Mouse (Mus musculus) stomach, embryonic 14.5 days (tissue): ENCODE measurements at regions not wholly inside any gene's neighbourhood (a gene's known extent, or its start where the extent isn't known, plus 50 kb on each side); places are given as distances from the start of the nearest gene placed in this dataset.

ENCODE experiments used
- ATAC-seq: fragments of 200-750 bp; cut with Nextera tagmentation; 2 replicates; pipeline ENCODE4 v1.8.0; 2017; ENCODE audit warnings: low read depth, moderate TSS enrichment; ENCODE audit not compliant: insufficient number of reproducible peaks, insufficient read depth, low FRiP score
- H3K27ac ChIP-seq: fragments of 300-500 bp; sonication (generic); 2 replicates; pipeline ENCODE4 v1.5.1; 2014; ENCODE audit warnings: mild to moderate bottlenecking, low read length, moderate library complexity, mixed read lengths
- H3K27me3 ChIP-seq: fragments of 300-500 bp; sonication (generic); 2 replicates; pipeline ENCODE4 v1.6.1; 2014; ENCODE audit warnings: low read length, control low read depth, mixed read lengths; ENCODE audit not compliant: control insufficient read depth, insufficient read depth
- H3K36me3 ChIP-seq: fragments of 300-500 bp; sonication (generic); 2 replicates; pipeline ENCODE4 v1.6.1; 2014; ENCODE audit warnings: mild to moderate bottlenecking, control low read depth, low read length, moderate library complexity, mixed read lengths; ENCODE audit not compliant: control insufficient read depth, insufficient read depth
- H3K4me1 ChIP-seq: fragments of 300-500 bp; sonication (generic); 2 replicates; pipeline ENCODE4 v1.6.1; 2014; ENCODE audit warnings: low read length, control low read depth, mixed read lengths; ENCODE audit not compliant: control insufficient read depth, insufficient read depth
- H3K4me2 ChIP-seq: fragments of 300-500 bp; sonication (generic); replicated peaks from 2 replicates; pipeline ENCODE4 v1.6.1; 2014; ENCODE audit warnings: low read depth, low read length, control low read depth
- H3K4me3 ChIP-seq: fragments of 300-500 bp; sonication (generic); 2 replicates; pipeline ENCODE4 v1.5.1; 2014; ENCODE audit warnings: low read depth, low read length, control low read depth
- H3K9ac ChIP-seq: fragments of 300-500 bp; sonication (generic); replicated peaks from 2 replicates; pipeline ENCODE4 v1.6.1; 2014; ENCODE audit warnings: low read depth, mild to moderate bottlenecking, control low read depth, low read length, moderate library complexity, mixed read lengths
- H3K9me3 ChIP-seq: fragments of 300-500 bp; sonication (generic); 2 replicates; pipeline ENCODE4 v1.6.1; 2016; ENCODE audit warnings: low read depth, low read length, control low read depth; ENCODE audit not compliant: control insufficient read depth
- WGBS: fragments of 180-500 bp; shearing (Covaris S2); extraction: QIAGEN DNeasy Blood & Tissue Kit; methylation state at CpG from one replicate; pipeline ENCODE4 v1.1.7; 2014; 5-methylcytosine and 5-hydroxymethylcytosine counted together

DNA sequence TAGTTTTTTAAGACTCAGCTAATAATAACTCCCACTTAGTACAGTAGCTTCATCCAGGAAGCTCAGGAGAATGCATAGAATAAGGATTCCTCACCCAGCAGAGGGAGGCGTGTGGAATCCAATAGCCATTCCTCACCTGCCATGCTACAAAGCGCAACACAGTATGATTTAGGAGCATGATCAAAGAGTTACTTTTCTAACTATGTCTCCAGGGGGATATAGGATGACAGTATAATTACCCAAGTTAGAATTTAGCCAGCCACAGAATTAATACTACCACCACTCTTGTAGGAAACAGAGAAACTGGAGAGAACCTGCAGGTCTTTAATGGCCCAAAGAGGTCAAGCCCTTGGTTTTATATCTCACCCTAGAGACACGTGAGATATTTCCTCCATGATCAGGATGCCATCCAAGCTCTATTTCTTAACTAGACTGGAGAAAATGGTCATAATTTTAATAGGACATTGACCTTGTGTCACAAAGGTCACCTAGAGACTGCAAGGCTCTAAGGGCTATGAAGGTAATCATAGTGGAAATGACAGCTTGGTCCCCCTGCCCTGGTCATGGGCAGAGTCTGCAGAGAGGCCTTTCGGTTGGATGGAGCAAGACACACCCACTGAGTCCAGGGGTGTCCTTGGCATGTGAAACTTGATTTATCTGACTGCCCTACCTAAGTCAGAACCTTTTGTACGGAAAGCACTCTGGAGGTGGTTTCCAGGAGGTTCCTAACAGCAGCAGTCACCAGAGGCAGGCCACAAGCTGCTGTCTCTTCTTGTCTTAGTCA, 512.3 kb upstream of the Nox3 start:
- Histone ChIP-seq H3K36me3 (no peaks in the 10 kb centered on the region), H3K27me3 (no peaks in the 10 kb centered on the region), H3K4me1 (no peaks in the 10 kb centered on the region), H3K9ac (no peak overlapping the region), H3K27ac (no peak overlapping the region), H3K4me2 (no peak overlapping the region), H3K4me3 (no peak overlapping the region), H3K9me3 (no peaks in the 10 kb centered on the region)
- WGBS, result 80% methylated on average over 5 of the region's 5 CpGs
- ATAC-seq, result no peak

DNA sequence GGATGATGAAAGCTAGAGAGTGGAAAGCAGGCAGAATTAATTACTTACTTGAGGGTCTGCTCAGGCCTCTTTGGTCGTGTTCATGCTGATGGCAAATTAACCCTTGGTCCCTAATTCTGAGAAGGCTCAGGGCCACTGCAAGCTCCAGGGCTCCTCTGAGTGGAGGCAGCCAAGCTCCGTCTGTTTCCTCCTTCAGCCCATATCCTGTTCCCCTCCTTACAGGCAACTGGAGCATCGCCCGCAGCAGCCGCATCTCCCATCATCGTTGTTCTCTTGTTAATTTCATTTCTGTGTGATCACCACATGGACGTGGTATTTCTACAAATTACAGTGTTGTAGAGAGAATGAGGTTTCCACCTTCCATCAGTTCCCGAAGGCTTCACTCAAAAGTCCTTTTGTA, 513.6 kb upstream of the Nox3 start:
- H3K9me3 ChIP-seq, result no peaks in the 10 kb centered on the region
- WGBS, result 80% methylated on average over 8 of the region's 8 CpGs
- H3K27me3 ChIP-seq, result no peaks in the 10 kb centered on the region

DNA sequence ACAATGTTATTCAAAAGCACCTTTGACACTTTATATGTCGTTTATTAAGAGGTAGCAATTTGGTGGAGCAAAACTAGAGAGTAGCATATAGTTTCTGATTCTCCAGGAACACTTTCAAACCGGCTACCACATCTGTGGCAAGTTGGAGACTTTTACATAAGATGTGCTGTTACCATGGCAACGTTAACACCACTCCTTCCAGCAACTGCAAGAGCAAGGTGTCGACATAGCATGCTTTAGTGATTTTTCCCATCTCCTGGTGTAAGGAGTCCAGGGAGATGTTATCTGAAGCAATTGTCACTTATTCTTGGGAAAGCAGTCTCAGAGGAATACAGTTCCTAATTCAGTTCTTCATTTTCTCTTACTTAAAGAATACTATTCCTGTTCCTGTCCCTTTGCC, 516.5 kb upstream of the Nox3 start:
- WGBS, result 46% methylated on average over 4 of the region's 4 CpGs
- Histone ChIP-seq H3K9ac (no peak overlapping the region), H3K4me3 (no peak overlapping the region), H3K4me2 (no peak overlapping the region), H3K4me1 (no peaks in the 10 kb centered on the region), H3K27ac (no peak overlapping the region), H3K36me3 (no peaks in the 10 kb centered on the region), H3K27me3 (no peaks in the 10 kb centered on the region), H3K9me3 (no peaks in the 10 kb centered on the region)
- no peak for ATAC-seq

More for the DNA sequence above, 513.6 kb upstream of the Nox3 start:
- Histone ChIP-seq H3K4me2 (no peak overlapping the region), H3K4me3 (no peak overlapping the region), H3K4me1 (no peaks in the 10 kb centered on the region), H3K36me3 (no peaks in the 10 kb centered on the region), H3K9ac (no peak overlapping the region), H3K27ac (no peak overlapping the region)
- ATAC-seq, result no peak

DNA sequence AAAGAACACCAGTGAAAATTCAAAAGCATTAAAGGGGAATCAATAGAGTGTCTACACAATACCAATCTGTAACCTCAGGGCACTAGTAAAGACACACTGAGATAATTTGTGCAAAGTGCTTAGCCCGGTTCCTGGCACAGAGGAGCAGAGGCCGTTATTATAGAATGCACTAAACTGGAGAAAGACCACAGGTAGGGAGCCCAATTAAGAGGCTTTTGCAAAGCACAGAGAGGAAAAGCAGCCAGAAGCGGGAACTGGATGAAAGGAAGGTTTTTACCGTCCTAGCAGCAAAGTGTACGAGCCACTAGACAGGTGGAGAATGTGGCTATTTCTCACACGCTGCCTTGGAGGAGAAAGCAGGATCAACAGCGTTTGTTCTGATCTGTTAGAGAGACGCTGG, 518.9 kb upstream of the Nox3 start:
- ATAC-seq, result no peak
- Histone ChIP-seq H3K27ac (no peak overlapping the region), H3K4me1 (no peaks in the 10 kb centered on the region), H3K27me3 (no peaks in the 10 kb centered on the region), H3K4me2 (no peak overlapping the region), H3K9ac (no peak overlapping the region), H3K9me3 (no peaks in the 10 kb centered on the region), H3K4me3 (no peak overlapping the region), H3K36me3 (no peaks in the 10 kb centered on the region)
- 65% methylated on average over 8 of the region's 8 CpGs for WGBS

DNA sequence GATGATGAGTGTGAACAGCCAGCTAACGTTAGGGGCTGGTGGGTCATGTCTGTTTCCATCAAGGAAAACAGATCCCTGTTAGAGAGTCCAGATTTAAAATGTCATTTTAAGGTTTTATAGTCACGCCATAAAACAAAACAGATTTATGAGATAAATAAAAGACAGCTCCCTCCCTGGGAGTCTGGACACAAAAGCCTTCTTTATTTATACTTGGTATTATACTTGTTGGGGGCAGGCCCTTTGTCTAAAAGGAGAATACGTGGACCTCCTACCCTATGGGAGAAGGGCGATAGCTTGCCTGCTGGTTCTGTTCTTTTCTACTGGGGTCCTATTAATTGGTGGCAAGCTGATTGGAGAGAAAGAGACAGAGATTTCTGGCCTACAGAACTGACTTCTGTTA, 520.1 kb upstream of the Nox3 start:
- no peak for ATAC-seq
- no peak overlapping the region for H3K27ac ChIP-seq
- H3K36me3 ChIP-seq, result no peaks in the 10 kb centered on the region
- H3K9ac ChIP-seq, result no peak overlapping the region
- H3K4me2 ChIP-seq, result no peak overlapping the region
- H3K4me3 ChIP-seq, result no peak overlapping the region
- WGBS, result 45% methylated on average over 4 of the region's 4 CpGs
- peaks cover 5% of the 10 kb centered on the region; the same call in 1 of the 2 replicates for H3K4me1 ChIP-seq
- no peaks in the 10 kb centered on the region for H3K9me3 ChIP-seq
- no peaks in the 10 kb centered on the region for H3K27me3 ChIP-seq

DNA sequence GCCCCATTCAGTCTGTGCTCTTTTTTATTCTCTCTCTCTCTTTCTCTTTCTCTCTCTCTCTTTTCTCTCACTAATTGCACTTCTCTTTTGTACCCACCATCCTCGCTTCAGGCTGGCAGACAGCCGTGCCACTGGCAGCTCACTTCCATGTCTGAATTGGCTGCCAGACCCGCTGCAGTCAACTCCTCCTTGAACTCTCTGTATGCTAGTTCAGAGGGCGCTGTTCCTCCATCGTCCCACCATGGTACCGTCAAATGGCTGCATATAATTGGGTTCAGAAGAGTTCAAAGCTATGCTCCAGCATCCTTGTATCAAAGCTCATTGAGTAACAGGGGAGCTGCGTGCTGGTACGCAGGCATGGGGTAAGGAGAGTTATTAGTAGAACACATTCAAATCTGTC, 520.7 kb upstream of the Nox3 start:
- no peak for ATAC-seq
- H3K4me3 ChIP-seq, result no peak overlapping the region
- no peaks in the 10 kb centered on the region for H3K27me3 ChIP-seq
- no peaks in the 10 kb centered on the region for H3K36me3 ChIP-seq
- H3K27ac ChIP-seq, result no peak overlapping the region
- peaks cover 5% of the 10 kb centered on the region; the same call in 1 of the 2 replicates for H3K4me1 ChIP-seq
- no peak overlapping the region for H3K9ac ChIP-seq
- no peak overlapping the region for H3K4me2 ChIP-seq
- no peaks in the 10 kb centered on the region for H3K9me3 ChIP-seq
- 85% methylated on average over 8 of the region's 8 CpGs for WGBS

DNA sequence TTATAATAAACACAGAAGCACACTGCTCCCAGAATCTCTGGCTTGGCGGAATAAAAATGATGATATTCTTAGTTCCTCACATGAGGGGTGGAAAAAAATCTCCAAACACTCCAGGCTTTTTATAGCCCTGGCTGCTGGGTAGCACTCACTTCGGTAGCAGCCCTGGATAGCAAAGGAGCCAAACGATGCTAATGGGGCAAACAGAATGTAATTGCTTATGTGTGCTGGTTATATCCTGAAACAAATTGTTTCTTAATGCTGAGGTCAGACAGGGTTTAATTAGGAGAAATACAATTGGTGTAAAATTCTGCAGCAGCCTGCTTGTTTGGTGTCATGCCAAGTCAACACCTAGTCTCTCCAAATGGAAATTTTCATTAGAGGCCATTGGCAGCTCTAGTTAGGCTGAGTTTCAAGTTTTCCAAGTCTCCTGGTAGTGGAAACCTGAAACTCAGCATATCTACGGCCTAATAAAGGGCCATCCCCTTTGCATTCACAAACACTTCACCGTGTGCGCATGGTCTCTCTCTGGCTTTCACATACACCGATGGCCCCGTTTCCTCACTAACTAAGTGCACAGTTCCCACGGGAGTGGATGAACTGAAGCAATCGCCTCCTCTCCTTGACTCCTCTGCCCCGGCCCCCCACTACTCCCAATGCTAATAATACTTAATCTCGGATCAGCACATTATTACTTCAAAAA, 524.8 kb upstream of the Nox3 start:
- Histone ChIP-seq H3K9ac (no peak overlapping the region), H3K36me3 (no peaks in the 10 kb centered on the region), H3K27me3 (no peaks in the 10 kb centered on the region), H3K4me2 (no peak overlapping the region), H3K9me3 (no peaks in the 10 kb centered on the region), H3K27ac (peak overlapping the region; percentile 21; the same call in 1 of the 2 replicates), H3K4me3 (no peak overlapping the region), H3K4me1 (peaks cover 5% of the 10 kb centered on the region; the same call in 1 of the 2 replicates)
- WGBS, result 58% methylated on average over 12 of the region's 12 CpGs
- ATAC-seq, result no peak

DNA sequence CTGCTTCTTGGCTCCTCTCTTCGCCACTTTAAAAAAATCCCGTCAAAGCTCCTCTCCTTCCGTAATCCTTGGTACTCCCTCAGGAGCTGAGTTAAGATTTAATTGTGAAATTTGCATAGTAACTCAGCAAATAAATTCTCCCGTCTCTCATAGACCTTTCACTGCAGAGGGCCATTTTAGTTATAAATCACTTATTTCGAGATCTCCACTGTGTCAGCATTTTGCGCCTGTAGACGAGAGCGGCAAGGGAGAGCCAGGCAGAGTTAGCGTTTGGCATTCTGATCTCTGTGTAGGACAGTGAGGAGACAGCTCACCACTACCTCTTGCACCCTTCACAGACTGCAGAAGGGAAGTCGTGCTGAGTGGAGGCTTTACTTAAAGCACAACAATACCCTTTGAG, 531.8 kb upstream of the Nox3 start:
- no peak overlapping the region for H3K27ac ChIP-seq
- H3K36me3 ChIP-seq, result no peaks in the 10 kb centered on the region
- H3K27me3 ChIP-seq, result no peaks in the 10 kb centered on the region
- ATAC-seq, result no peak
- H3K4me3 ChIP-seq, result no peak overlapping the region
- H3K4me2 ChIP-seq, result no peak overlapping the region
- no peaks in the 10 kb centered on the region; the same call in 1 of the 2 replicates for H3K4me1 ChIP-seq
- 80% methylated on average over 10 of the region's 10 CpGs for WGBS
- no peak overlapping the region for H3K9ac ChIP-seq
- H3K9me3 ChIP-seq, result no peaks in the 10 kb centered on the region
